Mouse (Mus musculus) CH12.LX (cell line): ENCODE results near the gene Ofd1.

Experiments
- E2F4 ChIP-seq: IDR thresholded peaks from 2 replicates; pipeline ENCODE4 v1.6.1; 2011; ENCODE audit warnings: low read depth, low read length, improper control_type of control experiment; ENCODE audit not compliant: insufficient replicate concordance
- MXI1 ChIP-seq: IDR thresholded peaks from 2 replicates; pipeline ENCODE4 v1.6.1; 2011; ENCODE audit warnings: mild to moderate bottlenecking, low read depth, low read length, improper control_type of control experiment
- MYC ChIP-seq: IDR thresholded peaks from 2 replicates; pipeline ENCODE4 v1.6.1; 2011; ENCODE audit warnings: low read depth, mild to moderate bottlenecking, improper control_type of control experiment, low read length
- POLR2A ChIP-seq: IDR thresholded peaks from 2 replicates; pipeline ENCODE4 v1.6.1; 2011; ENCODE audit warnings: low read depth, mild to moderate bottlenecking, improper control_type of control experiment, low read length
- POLR2AphosphoS2 ChIP-seq: IDR thresholded peaks from 2 replicates; pipeline ENCODE4 v1.6.1; 2011; ENCODE audit warnings: low read depth, low read length, improper control_type of control experiment
- UBTF ChIP-seq: IDR thresholded peaks from 2 replicates; pipeline ENCODE4 v1.6.1; 2012; ENCODE audit warnings: low read depth, mild to moderate bottlenecking, inconsistent platforms, low read length, improper control_type of control experiment, moderate library complexity

- no peak for TF ChIP-seq POLR2AphosphoS2
- no peak for TF ChIP-seq MYC
- TF ChIP-seq POLR2A, result no peak
- TF ChIP-seq E2F4, result no peak
- TF ChIP-seq MXI1, result no peak
- TF ChIP-seq UBTF, result no peak
Measured at GRCm38 (mm10) chrX:166444552-166444951, 4.0 kb upstream of the Ofd1 start.
